Mouse (Mus musculus): ENCODE results near the gene Nhej1.

- TF ChIP-seq CTCF (IDR thresholded peaks at IDR 0.05; ENCODE audit: control insufficient read depth, insufficient read depth, insufficient replicate concordance, low read depth, low read length): no peak
- no peak for TF ChIP-seq POLR2A (IDR thresholded peaks at IDR 0.05; ENCODE audit: control insufficient read depth, low read depth, low read length)
Observed at GRCm38 (mm10) chr1:75159540-75160255, 34.7 kb upstream of the Nhej1 start.

Measured in testis, adult 2 months (tissue).